Mouse (Mus musculus) hindbrain, embryonic 16.5 days (tissue): ENCODE measurements around the gene Atl2. TPM values are rescaled to one million over a fixed set of nuclear protein-coding genes. Genes with fewer than 3 reads are reported as not detected.

Experiments used
- ATAC-seq: fragments of 200-750 bp; cut with Nextera tagmentation; 2 replicates; pipeline ENCODE4 v1.8.0; 2017; ENCODE audit warnings: moderate TSS enrichment, moderate library complexity
- H3K27ac ChIP-seq: fragments of 300-500 bp; sonication (generic); 2 replicates; pipeline ENCODE4 v1.5.1; 2014; ENCODE audit warnings: low read depth, mild to moderate bottlenecking, control low read depth, low read length, moderate library complexity
- H3K27me3 ChIP-seq: fragments of 300-500 bp; sonication (generic); replicated peaks from 2 replicates; pipeline ENCODE4 v1.6.1; 2014; ENCODE audit warnings: low read length; ENCODE audit not compliant: control insufficient read depth, insufficient read depth
- H3K36me3 ChIP-seq: fragments of 300-500 bp; sonication (generic); 2 replicates; pipeline ENCODE4 v1.6.1; 2014; ENCODE audit warnings: mild to moderate bottlenecking, low read length, moderate library complexity, mixed read lengths; ENCODE audit not compliant: control insufficient read depth, insufficient read depth
- H3K4me1 ChIP-seq: fragments of 300-500 bp; sonication (generic); 2 replicates; pipeline ENCODE4 v1.6.1; 2014; ENCODE audit warnings: low read depth, low read length; ENCODE audit not compliant: control insufficient read depth, insufficient read depth
- H3K4me2 ChIP-seq: fragments of 300-500 bp; sonication (generic); 2 replicates; pipeline ENCODE4 v1.6.1; 2014; ENCODE audit warnings: mild to moderate bottlenecking, low read length, control low read depth, moderate library complexity
- H3K4me3 ChIP-seq: fragments of 300-500 bp; sonication (generic); 2 replicates; pipeline ENCODE4 v1.5.1; 2014; ENCODE audit warnings: mild to moderate bottlenecking, low read length, control low read depth, moderate library complexity
- H3K9ac ChIP-seq: fragments of 300-500 bp; sonication (generic); 2 replicates; pipeline ENCODE4 v1.6.1; 2014; ENCODE audit warnings: low read depth, mild to moderate bottlenecking, control low read depth, low read length, moderate library complexity
- H3K9me3 ChIP-seq: fragments of 300-500 bp; sonication (generic); 2 replicates; pipeline ENCODE4 v1.6.1; 2014; ENCODE audit warnings: mild to moderate bottlenecking, low read length, moderate library complexity; ENCODE audit not compliant: control insufficient read depth
- WGBS: fragments of 180-500 bp; shearing (Covaris S2); extraction: QIAGEN DNeasy Blood & Tissue Kit; methylation state at CpG from one replicate; pipeline ENCODE4 v1.1.7; 2014; 5-methylcytosine and 5-hydroxymethylcytosine counted together
- polyA plus RNA-seq: library from polyadenylated mRNA; unstranded; fragments of >200 nt; fragmentation: Nextera tagmentation; extraction: Ambion mirVana; gene quantifications from 2 replicates; pipeline ENCODE4 v1.2.1, GENCODE M21; 2015

Gene Atl2
- polyA plus RNA-seq, 1 experiment from 2014 or later = 39.0 TPM

- H3K9ac ChIP-seq = no peak overlapping the region
- H3K9me3 ChIP-seq = no peaks in the 10 kb centered on the region
- no peak overlapping the region for H3K4me3 ChIP-seq
- no peaks in the 10 kb centered on the region for H3K4me1 ChIP-seq
- H3K27me3 ChIP-seq = no peaks in the 10 kb centered on the region
- 39% methylated on average over 4 of the region's 4 CpGs for WGBS
- no peak overlapping the region for H3K27ac ChIP-seq
- no peak overlapping the region for H3K4me2 ChIP-seq
- no peaks in the 10 kb centered on the region for H3K36me3 ChIP-seq
- ATAC-seq = no peak
Observed at GRCm38 (mm10) chr17:79883198-79883597, 12.7 kb downstream of the Atl2 start.

DNA sequence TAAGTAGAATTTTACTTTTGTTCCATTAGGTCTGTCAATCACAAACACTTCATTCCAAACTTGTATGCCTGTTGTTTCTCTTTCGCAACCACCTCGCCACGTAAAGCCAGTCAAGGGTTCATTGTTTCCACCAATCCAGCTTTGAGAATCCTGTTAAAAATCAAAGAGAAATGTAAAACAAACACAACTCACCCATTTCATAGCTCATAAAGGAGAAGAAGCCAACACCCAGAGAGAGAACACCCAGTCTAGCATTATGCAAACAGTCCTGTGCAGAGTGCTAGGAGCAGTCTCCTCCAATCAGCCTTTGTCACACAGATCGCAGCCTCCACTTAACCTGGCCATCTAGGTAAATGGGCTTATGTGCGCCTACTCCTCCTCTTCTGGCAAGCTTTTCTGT, 30.9 kb downstream of the Atl2 start:
- H3K9ac ChIP-seq = no peak overlapping the region
- no peak for ATAC-seq

DNA sequence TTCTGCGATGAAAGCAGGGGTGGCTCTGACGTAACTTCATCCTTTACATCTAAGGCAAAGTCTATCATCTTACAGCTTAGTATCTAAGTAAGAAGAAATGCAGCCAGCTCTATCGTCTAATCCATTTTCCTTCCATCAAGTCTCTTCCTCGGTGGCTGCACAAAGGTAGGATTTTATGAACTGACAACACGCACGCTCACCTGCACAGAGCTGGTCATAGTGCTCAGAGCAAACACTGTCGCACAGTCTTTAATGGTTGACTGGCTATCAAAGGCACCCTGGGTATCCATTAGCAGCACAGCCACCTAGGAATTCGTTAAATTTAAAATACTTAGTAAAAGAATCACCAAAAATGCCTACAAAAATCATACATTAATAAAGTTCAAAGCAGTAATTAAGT, 31.4 kb downstream of the Atl2 start:
- Histone ChIP-seq H3K4me2 (no peak overlapping the region), H3K27me3 (no peaks in the 10 kb centered on the region), H3K36me3 (peaks cover 20% of the 10 kb centered on the region), H3K9me3 (no peaks in the 10 kb centered on the region), H3K9ac (no peak overlapping the region), H3K27ac (no peak overlapping the region), H3K4me3 (no peak overlapping the region), H3K4me1 (no peaks in the 10 kb centered on the region)
- WGBS = 72% methylated on average over 8 of the region's 8 CpGs
- ATAC-seq = no peak

More for the DNA sequence above, 30.9 kb downstream of the Atl2 start:
- H3K27ac ChIP-seq = no peak overlapping the region
- no peaks in the 10 kb centered on the region for H3K4me1 ChIP-seq
- H3K9me3 ChIP-seq = no peaks in the 10 kb centered on the region
- H3K36me3 ChIP-seq = peaks cover 16% of the 10 kb centered on the region
- H3K27me3 ChIP-seq = no peaks in the 10 kb centered on the region
- no peak overlapping the region for H3K4me2 ChIP-seq
- H3K4me3 ChIP-seq = no peak overlapping the region
- 91% methylated on average over 5 of the region's 5 CpGs for WGBS

- Histone ChIP-seq H3K4me2 (no peak overlapping the region), H3K36me3 (peaks cover 30% of the 10 kb centered on the region), H3K27me3 (no peaks in the 10 kb centered on the region), H3K4me1 (no peaks in the 10 kb centered on the region), H3K9me3 (no peaks in the 10 kb centered on the region), H3K9ac (no peak overlapping the region), H3K27ac (no peak overlapping the region), H3K4me3 (no peak overlapping the region)
- ATAC-seq = 0 out of 2 replicates have a peak, but pooled peaks have one; percentile 50
- whole genome bisulfite sequencing = 80% methylated on average over 1 of the region's 1 CpGs
Observed at GRCm38 (mm10) chr17:79862038-79862437, 33.9 kb downstream of the Atl2 start.

- ATAC-seq = no peak
- Histone ChIP-seq H3K4me1 (no peaks in the 10 kb centered on the region), H3K9me3 (no peaks in the 10 kb centered on the region), H3K27me3 (no peaks in the 10 kb centered on the region), H3K27ac (no peak overlapping the region), H3K36me3 (peaks cover 37% of the 10 kb centered on the region), H3K4me2 (no peak overlapping the region), H3K4me3 (no peak overlapping the region), H3K9ac (no peak overlapping the region)
- WGBS = 89% methylated on average over 8 of the region's 8 CpGs
Observed at GRCm38 (mm10) chr17:79855533-79855932, 40.4 kb downstream of the Atl2 start.

DNA sequence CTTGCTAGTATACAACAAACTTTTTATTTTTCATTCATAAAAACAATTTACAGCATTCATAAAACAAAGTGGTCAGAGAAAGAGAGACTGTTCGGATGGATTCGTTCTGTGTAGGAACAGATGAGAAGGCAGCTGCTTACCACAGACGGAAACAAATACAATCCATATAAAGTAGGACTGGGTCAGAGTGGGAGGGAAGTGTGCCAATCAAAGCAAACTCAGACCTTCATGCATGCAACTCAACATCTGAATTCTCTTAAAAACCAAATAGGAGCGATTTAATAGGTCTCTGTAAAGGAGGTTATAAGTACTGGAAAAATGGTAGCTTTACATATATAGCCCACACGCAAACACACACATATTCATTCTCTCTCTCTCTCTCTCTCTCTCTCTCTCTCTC, 47.5 kb downstream of the Atl2 start:
- ATAC-seq = no peak
- H3K4me2 ChIP-seq = no peak overlapping the region
- no peak overlapping the region for H3K9ac ChIP-seq
- peaks cover 21% of the 10 kb centered on the region for H3K36me3 ChIP-seq
- WGBS = 86% methylated on average over 5 of the region's 5 CpGs
- no peak overlapping the region for H3K27ac ChIP-seq
- no peak overlapping the region for H3K4me3 ChIP-seq
- H3K9me3 ChIP-seq = no peaks in the 10 kb centered on the region
- H3K27me3 ChIP-seq = no peaks in the 10 kb centered on the region
- no peaks in the 10 kb centered on the region for H3K4me1 ChIP-seq

- WGBS = 94% methylated on average over 2 of the region's 2 CpGs
Observed at GRCm38 (mm10) chr17:79846182-79846581, 49.7 kb downstream of the Atl2 start.

GRCm38 (mm10) chr17:79845695-79846094, 50.2 kb downstream of the Atl2 start:
- no peak overlapping the region for H3K9ac ChIP-seq
- no peaks in the 10 kb centered on the region for H3K4me1 ChIP-seq
- H3K9me3 ChIP-seq = no peaks in the 10 kb centered on the region
- H3K27ac ChIP-seq = no peak overlapping the region
- peaks cover 14% of the 10 kb centered on the region for H3K36me3 ChIP-seq
- H3K27me3 ChIP-seq = no peaks in the 10 kb centered on the region
- ATAC-seq = no peak
- WGBS = 82% methylated on average over 2 of the region's 2 CpGs
- no peak overlapping the region for H3K4me3 ChIP-seq
- no peak overlapping the region for H3K4me2 ChIP-seq

More at GRCm38 (mm10) chr17:79846182-79846581, 49.7 kb downstream of the Atl2 start:
- H3K9ac ChIP-seq = no peak overlapping the region
- no peak overlapping the region for H3K4me3 ChIP-seq
- no peak for ATAC-seq
- no peak overlapping the region for H3K27ac ChIP-seq
- H3K9me3 ChIP-seq = no peaks in the 10 kb centered on the region
- H3K36me3 ChIP-seq = peaks cover 14% of the 10 kb centered on the region
- no peaks in the 10 kb centered on the region for H3K4me1 ChIP-seq
- no peaks in the 10 kb centered on the region for H3K27me3 ChIP-seq
- no peak overlapping the region for H3K4me2 ChIP-seq

- H3K36me3 ChIP-seq = no peaks in the 10 kb centered on the region
- WGBS = 42% methylated on average over 7 of the region's 7 CpGs
- H3K4me3 ChIP-seq = no peak overlapping the region
Observed at GRCm38 (mm10) chr17:79840254-79841238, 55.4 kb downstream of the Atl2 start.

More at GRCm38 (mm10) chr17:79840254-79841238, 55.4 kb downstream of the Atl2 start:
- H3K9me3 ChIP-seq = no peaks in the 10 kb centered on the region
- no peak overlapping the region for H3K4me2 ChIP-seq
- no peak overlapping the region for H3K9ac ChIP-seq
- no peaks in the 10 kb centered on the region for H3K27me3 ChIP-seq
- H3K4me1 ChIP-seq = no peaks in the 10 kb centered on the region
- ATAC-seq = peak; percentile 84
- no peak overlapping the region for H3K27ac ChIP-seq
